Mouse (Mus musculus): Measurements from ENCODE around the gene Kcng3.

Gene Kcng3

GRCm38 (mm10) chr17:83548501-83549233 is 83.0 kb downstream of the Kcng3 start:
- peak; percentile 28 for DNase-seq

GRCm38 (mm10) chr17:83547145-83547544 is 84.5 kb downstream of the Kcng3 start:
- no peak for DNase-seq

GRCm38 (mm10) chr17:83545756-83546742 is 85.6 kb downstream of the Kcng3 start:
- no peak for DNase-seq

GRCm38 (mm10) chr17:83545259-83545658 is 86.4 kb downstream of the Kcng3 start:
- no peak for DNase-seq

GRCm38 (mm10) chr17:83542424-83542823 is 89.3 kb downstream of the Kcng3 start:
- no peak for DNase-seq

GRCm38 (mm10) chr17:83539262-83540037 is 92.2 kb downstream of the Kcng3 start:
- DNase-seq = no peak

- DNase-seq = no peak
These were observed 93.0 kb downstream of the Kcng3 start for GRCm38 (mm10) chr17:83538694-83539093.

- DNase-seq = no peak
These were observed 93.6 kb downstream of the Kcng3 start for GRCm38 (mm10) chr17:83538141-83538540.

Data from cerebellum, adult 11 months (tissue).